35 mouse cellular contexts compared by ENCODE assay signal in genomic region chr8:88467756-88468155, GRCm38 (mm10). TPM values are rescaled to one million over a fixed set of nuclear protein-coding genes. Genes with fewer than 3 reads are reported as not detected.
"Had no signal": no experiment of that assay in that cellular context is flagged by ENCODE, and none has a peak within 500 bp of the region (broad histone marks: within the 10 kb centered on the region; RNA-seq: fewer than 3 reads in every experiment).

No protein-coding gene starts in this region.

- H3K4me2 ChIP-seq: heart, embryonic 11.5 days; heart, embryonic 12.5 days; heart, embryonic 13.5 days; heart, embryonic 15.5 days; hindbrain, embryonic 12.5 days; hindbrain, embryonic 13.5 days; hindbrain, embryonic 14.5 days; hindbrain, embryonic 15.5 days; intestine, embryonic 15.5 days; kidney, embryonic 15.5 days had no signal

- DNase-seq: heart, postnatal 10 days; heart, postnatal 14 days; heart, postnatal 36 days; heart, postnatal 4 days; kidney, adult 11 months; kidney, adult 18-20 months; kidney, adult 2 months; kidney, adult 8-10 months; kidney, adult 9 months; kidney, postnatal 10 days; kidney, postnatal 14 days; kidney, postnatal 25 days; kidney, postnatal 36 days; kidney, postnatal 4 days; layer of hippocampus, adult 9-11 months; layer of hippocampus, postnatal 36 days had no signal

- H3K4me1 ChIP-seq: hindbrain, embryonic 12.5 days; hindbrain, embryonic 13.5 days; hindbrain, embryonic 15.5 days; intestine, embryonic 15.5 days had no signal

- H3K36me3 ChIP-seq: heart, embryonic 12.5 days; heart, embryonic 13.5 days; heart, embryonic 15.5 days; hindbrain, embryonic 10.5 days; hindbrain, embryonic 12.5 days; hindbrain, embryonic 13.5 days; hindbrain, embryonic 15.5 days; intestine, embryonic 15.5 days; kidney, embryonic 15.5 days had no signal

- H3K27ac ChIP-seq: heart, embryonic 13.5 days; heart, embryonic 15.5 days; hindbrain, embryonic 10.5 days; hindbrain, embryonic 12.5 days; hindbrain, embryonic 13.5 days; hindbrain, embryonic 14.5 days; hindbrain, embryonic 15.5 days; hindbrain, postnatal 0 days; intestine, embryonic 15.5 days; kidney, embryonic 15.5 days; kidney, postnatal 0 days; layer of hippocampus, adult 2 months; left cerebral cortex, adult 2 months had no signal

- H3K4me3 ChIP-seq: heart, embryonic 12.5 days; heart, embryonic 13.5 days; heart, embryonic 15.5 days; hindbrain, embryonic 10.5 days; hindbrain, embryonic 12.5 days; hindbrain, embryonic 13.5 days; hindbrain, embryonic 15.5 days; intestine, embryonic 15.5 days; kidney, embryonic 15.5 days; layer of hippocampus, adult 2 months; left cerebral cortex, adult 2 months had no signal

- H3K9me3 ChIP-seq: heart, embryonic 12.5 days; heart, embryonic 13.5 days; heart, embryonic 15.5 days; hindbrain, embryonic 10.5 days; hindbrain, embryonic 12.5 days; hindbrain, embryonic 13.5 days; hindbrain, embryonic 15.5 days; intestine, embryonic 15.5 days; kidney, embryonic 15.5 days had no signal

- H3K27me3 ChIP-seq: heart, embryonic 13.5 days; heart, embryonic 15.5 days; hindbrain, embryonic 12.5 days; hindbrain, embryonic 13.5 days; hindbrain, embryonic 15.5 days; intestine, embryonic 15.5 days; kidney, embryonic 15.5 days had no signal

- ATAC-seq: hindbrain, embryonic 16.5 days; hindbrain, postnatal 0 days; inflammation-experienced regulatory T-cells, adult 6 months; intestine, embryonic 15.5 days; intestine, embryonic 16.5 days; intestine, postnatal 0 days had no signal

- H3K9ac ChIP-seq: heart, embryonic 12.5 days; heart, embryonic 13.5 days; heart, embryonic 15.5 days; hindbrain, embryonic 12.5 days; hindbrain, embryonic 13.5 days; hindbrain, embryonic 14.5 days; hindbrain, embryonic 15.5 days; intestine, embryonic 15.5 days; kidney, embryonic 15.5 days had no signal

RNA-seq across cellular contexts. Expression of gene Nkd1, which starts 53.4 kb away (rescaled TPM):
- polyA plus RNA-seq: inflammation-experienced regulatory T-cells, adult 6 months had no signal
